Mouse (Mus musculus): ENCODE measurements at regions not wholly inside any gene's neighbourhood (a gene's known extent, or its start where the extent isn't known, plus 50 kb on each side); places are given as distances from the start of the nearest gene placed in this dataset.

GRCm38 (mm10) chr17:48790526-48790925 is 141.7 kb upstream of the Lrfn2 start:
- no peak for DNase-seq (ENCODE audit: low spot score)

- DNase-seq (ENCODE audit: low spot score) = no peak
Observed at GRCm38 (mm10) chr17:48792954-48793353, 139.2 kb upstream of the Lrfn2 start.

- no peak for DNase-seq (ENCODE audit: low spot score)
Observed at GRCm38 (mm10) chr17:48795773-48796172, 136.4 kb upstream of the Lrfn2 start.

GRCm38 (mm10) chr17:48798196-48798595 is 134.0 kb upstream of the Lrfn2 start:
- DNase-seq (ENCODE audit: low spot score) = no peak

GRCm38 (mm10) chr17:48802673-48803072 is 129.5 kb upstream of the Lrfn2 start:
- DNase-seq (ENCODE audit: low spot score) = no peak

- DNase-seq (ENCODE audit: low spot score) = no peak
Observed at GRCm38 (mm10) chr17:48807905-48808304, 124.3 kb upstream of the Lrfn2 start.

- DNase-seq (ENCODE audit: low spot score) = no peak
Observed at GRCm38 (mm10) chr17:48814753-48815504, 117.2 kb upstream of the Lrfn2 start.

GRCm38 (mm10) chr17:48816588-48817324 is 115.4 kb upstream of the Lrfn2 start:
- no peak for DNase-seq (ENCODE audit: low spot score)

- no peak for DNase-seq (ENCODE audit: low spot score)
Observed at GRCm38 (mm10) chr17:48817551-48817950, 114.6 kb upstream of the Lrfn2 start.

GRCm38 (mm10) chr17:48819703-48820102 is 112.5 kb upstream of the Lrfn2 start:
- DNase-seq (ENCODE audit: low spot score) = no peak

GRCm38 (mm10) chr17:48822101-48822876 is 109.9 kb upstream of the Lrfn2 start:
- DNase-seq (ENCODE audit: low spot score) = no peak

- DNase-seq (ENCODE audit: low spot score) = no peak
Observed at GRCm38 (mm10) chr17:48823921-48824320, 108.3 kb upstream of the Lrfn2 start.

- DNase-seq (ENCODE audit: low spot score) = no peak
Observed at GRCm38 (mm10) chr17:48825212-48825913, 106.8 kb upstream of the Lrfn2 start.

GRCm38 (mm10) chr17:48838297-48838979 is 93.7 kb upstream of the Lrfn2 start:
- DNase-seq (ENCODE audit: low spot score) = no peak

- DNase-seq (ENCODE audit: low spot score) = no peak
Observed at GRCm38 (mm10) chr17:48847890-48848289, 84.3 kb upstream of the Lrfn2 start.

- no peak for DNase-seq (ENCODE audit: low spot score)
Observed at GRCm38 (mm10) chr17:48850910-48851309, 81.3 kb upstream of the Lrfn2 start.

GRCm38 (mm10) chr17:48858891-48859290 is 73.3 kb upstream of the Lrfn2 start:
- no peak for DNase-seq (ENCODE audit: low spot score)

GRCm38 (mm10) chr17:48870443-48870842 is 61.7 kb upstream of the Lrfn2 start:
- no peak for DNase-seq (ENCODE audit: low spot score)

- no peak for DNase-seq (ENCODE audit: low spot score)
Observed at GRCm38 (mm10) chr17:48877505-48877904, 54.7 kb upstream of the Lrfn2 start.

GRCm38 (mm10) chr17:48880590-48880989 is 51.6 kb upstream of the Lrfn2 start:
- no peak for DNase-seq (ENCODE audit: low spot score)

- no peak for DNase-seq (ENCODE audit: low spot score)
Observed at GRCm38 (mm10) chr17:48881946-48882345, 50.2 kb upstream of the Lrfn2 start.
